Mouse (Mus musculus) stomach, postnatal 0 days (tissue): ENCODE results near the gene 4933427I04Rik. TPM values are rescaled to one million over a fixed set of nuclear protein-coding genes. Genes with fewer than 3 reads are reported as not detected.

Source experiments
- ATAC-seq: fragments of 200-750 bp; cut with Nextera tagmentation; 2 replicates; pipeline ENCODE4 v1.8.0; 2017; ENCODE audit not compliant: low FRiP score, low TSS enrichment
- DNase-seq: peaks from one replicate; pipeline ENCODE4 v3.0.0-alpha.2; 2016; ENCODE audit warnings: low spot score
- H3K27ac ChIP-seq: fragments of 300-500 bp; sonication (generic); replicated peaks from 2 replicates; pipeline ENCODE4 v1.5.1; 2014; ENCODE audit warnings: mild to moderate bottlenecking, control low read depth
- H3K27me3 ChIP-seq: fragments of 300-500 bp; sonication (generic); 2 replicates; pipeline ENCODE4 v1.6.1; 2014; ENCODE audit warnings: low read length; ENCODE audit not compliant: control insufficient read depth, insufficient read depth
- H3K36me3 ChIP-seq: fragments of 300-500 bp; sonication (generic); 2 replicates; pipeline ENCODE4 v1.6.1; 2014; ENCODE audit warnings: low read length, mixed read lengths; ENCODE audit not compliant: control insufficient read depth, insufficient read depth
- H3K4me1 ChIP-seq: fragments of 300-500 bp; sonication (generic); replicated peaks from 2 replicates; pipeline ENCODE4 v1.6.1; 2014; ENCODE audit warnings: antibody characterized with exemption; ENCODE audit not compliant: control insufficient read depth, insufficient read depth
- H3K4me2 ChIP-seq: fragments of 300-500 bp; sonication (generic); replicated peaks from 2 replicates; pipeline ENCODE4 v1.6.1; 2014; ENCODE audit warnings: low read depth, mild to moderate bottlenecking, control low read depth, moderate library complexity
- H3K4me3 ChIP-seq: fragments of 300-500 bp; sonication (generic); 2 replicates; pipeline ENCODE4 v1.5.1; 2014; ENCODE audit warnings: low read depth, low read length, control low read depth
- H3K9ac ChIP-seq: fragments of 300-500 bp; sonication (generic); 2 replicates; pipeline ENCODE4 v1.6.1; 2014; ENCODE audit warnings: mild to moderate bottlenecking, low read length, control low read depth, mixed read lengths
- H3K9me3 ChIP-seq: fragments of 300-500 bp; sonication (generic); 2 replicates; pipeline ENCODE4 v1.6.1; 2016; ENCODE audit warnings: low read length; ENCODE audit not compliant: control insufficient read depth
- CTCF ChIP-seq: IDR thresholded peaks from 2 replicates; pipeline ENCODE4 v1.5.1; 2016; ENCODE audit warnings: antibody characterized with exemption, low read depth, mild to moderate bottlenecking, moderate library complexity
- EP300 ChIP-seq: optimal IDR thresholded peaks from 2 replicates; pipeline ENCODE3; 2016; ENCODE audit warnings: antibody characterized with exemption
- WGBS: fragments of 180-500 bp; shearing (Covaris S2); extraction: QIAGEN DNeasy Blood & Tissue Kit; methylation state at CpG from one replicate; pipeline ENCODE4 v1.1.7; 2014; 5-methylcytosine and 5-hydroxymethylcytosine counted together
- polyA plus RNA-seq: library from polyadenylated mRNA; unstranded; fragments of >200 nt; fragmentation: Nextera tagmentation; extraction: Ambion mirVana; gene quantifications from 2 replicates; pipeline ENCODE4 v1.2.1, GENCODE M21; 2015

The 4933427I04Rik gene
- not detected in 2 replicates for polyA plus RNA-seq

DNA sequence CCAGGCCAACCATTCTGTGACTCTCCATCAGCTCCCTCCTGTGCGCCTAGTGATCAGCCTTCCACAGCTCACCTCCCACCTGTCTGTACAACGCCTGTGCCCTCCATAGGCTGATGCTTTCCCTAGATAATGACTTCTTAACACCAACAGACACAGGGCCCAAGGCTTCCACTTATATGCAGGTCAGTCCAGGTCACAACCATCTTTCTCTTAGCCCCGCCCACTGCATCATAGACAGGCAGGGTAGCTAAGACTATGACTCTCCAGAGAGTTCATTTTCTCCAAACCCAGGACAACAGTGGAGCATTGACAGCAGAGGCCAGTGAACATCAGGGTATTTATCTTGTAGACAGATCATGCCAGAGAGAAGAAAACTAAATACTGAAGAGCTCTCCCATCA is at the start of gene 4933427I04Rik:
TSS of gene 4933427I04Rik (plus strand) at position 301 of the 400 bp plus-strand sequence.
- WGBS: 85% methylated on average over 3 of the region's 3 CpGs
- TF ChIP-seq CTCF (no peak), EP300 (no peak)
- Histone ChIP-seq H3K4me2 (no peak within 1 kb of the TSS), H3K36me3 (no peaks in the 10 kb centered on the region), H3K4me3 (no peak within 1 kb of the TSS), H3K9me3 (no peaks in the 10 kb centered on the region), H3K27me3 (no peaks in the 10 kb centered on the region), H3K27ac (no peak within 1 kb of the TSS), H3K9ac (no peak within 1 kb of the TSS), H3K4me1 (no peaks in the 10 kb centered on the region)
- no peak for ATAC-seq
- DNase-seq: no peak

DNA sequence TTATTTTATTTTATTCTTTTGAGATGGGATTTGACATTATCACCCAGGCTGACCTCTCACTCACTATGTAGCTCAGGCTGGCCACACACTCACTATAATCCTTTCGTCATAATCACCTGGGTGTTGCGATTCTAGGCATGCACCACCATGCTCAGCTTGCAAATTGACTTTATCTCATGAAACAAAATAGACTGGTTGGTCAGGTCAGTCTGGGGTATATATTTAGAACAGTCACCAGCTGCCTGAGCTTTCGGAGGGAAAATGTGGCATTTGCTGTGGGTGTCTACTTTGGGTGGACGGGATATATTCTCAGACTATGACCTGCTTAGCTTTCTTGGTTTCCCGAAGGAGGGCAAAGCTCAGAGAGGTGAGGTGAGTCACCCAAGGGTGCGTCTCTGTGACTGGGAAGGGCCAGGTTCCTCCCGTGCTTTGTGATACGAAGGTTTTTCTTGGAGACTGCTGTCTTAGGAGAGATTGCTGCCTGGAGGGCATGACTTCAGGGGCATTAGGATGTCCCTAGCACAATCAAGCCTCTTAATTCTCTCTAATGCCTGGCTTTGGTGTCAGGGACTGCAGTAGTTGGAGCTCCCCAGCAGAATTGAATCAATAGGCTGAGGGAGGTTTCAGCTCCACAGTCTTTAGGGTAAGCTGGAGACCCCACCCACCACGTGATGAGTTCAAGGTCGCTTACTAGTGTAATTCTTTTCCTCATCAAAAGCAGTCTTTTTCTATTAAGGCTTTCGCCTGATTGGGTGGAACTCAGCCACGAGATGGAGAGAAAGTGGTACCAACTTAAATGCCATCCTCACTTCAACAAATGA is 48.8 kb upstream of the 4933427I04Rik start:
- no peak overlapping the region for H3K9ac ChIP-seq
- WGBS: 55% methylated on average over 12 of the region's 12 CpGs

DNA sequence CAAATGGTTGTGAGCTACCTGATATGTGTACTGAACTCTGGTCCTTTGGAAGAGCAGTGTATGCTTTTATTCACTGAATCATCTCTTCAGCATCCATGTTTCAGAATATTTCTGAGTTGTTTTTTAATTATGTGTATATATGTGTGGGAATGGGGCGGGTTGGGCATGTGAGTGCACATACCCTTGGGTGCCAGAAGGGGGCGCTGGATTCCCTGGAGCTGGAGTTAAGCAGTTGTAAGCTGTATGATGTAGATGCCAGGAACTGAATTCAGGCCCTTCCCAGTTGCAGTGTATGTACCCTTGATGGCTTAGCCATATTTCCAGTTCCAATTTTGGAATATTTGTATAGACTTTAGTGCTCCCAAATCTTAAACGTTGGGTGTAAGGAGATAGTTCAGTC is 47.0 kb upstream of the 4933427I04Rik start:
- WGBS: 82% methylated on average over 3 of the region's 3 CpGs
- H3K4me3 ChIP-seq: no peak overlapping the region
- no peaks in the 10 kb centered on the region for H3K36me3 ChIP-seq
- ATAC-seq (no peak), DNase-seq (no peak)
- H3K4me1 ChIP-seq: no peaks in the 10 kb centered on the region
- no peak overlapping the region for H3K27ac ChIP-seq
- no peaks in the 10 kb centered on the region for H3K27me3 ChIP-seq
- H3K4me2 ChIP-seq: no peak overlapping the region
- no peaks in the 10 kb centered on the region for H3K9me3 ChIP-seq
- H3K9ac ChIP-seq: no peak overlapping the region
- peak; percentile 39 for TF ChIP-seq CTCF
- no peak for TF ChIP-seq EP300

More for the DNA sequence above, 48.8 kb upstream of the 4933427I04Rik start:
- H3K4me1 ChIP-seq: no peaks in the 10 kb centered on the region
- no peaks in the 10 kb centered on the region for H3K27me3 ChIP-seq
- peak; percentile 74 for DNase-seq
- ATAC-seq: peak; percentile 96
- H3K4me3 ChIP-seq: no peak overlapping the region
- TF ChIP-seq EP300 (no peak), CTCF (no peak)
- peak overlapping the region; percentile 65 for H3K27ac ChIP-seq
- H3K36me3 ChIP-seq: no peaks in the 10 kb centered on the region
- no peak overlapping the region for H3K4me2 ChIP-seq
- H3K9me3 ChIP-seq: no peaks in the 10 kb centered on the region

DNA sequence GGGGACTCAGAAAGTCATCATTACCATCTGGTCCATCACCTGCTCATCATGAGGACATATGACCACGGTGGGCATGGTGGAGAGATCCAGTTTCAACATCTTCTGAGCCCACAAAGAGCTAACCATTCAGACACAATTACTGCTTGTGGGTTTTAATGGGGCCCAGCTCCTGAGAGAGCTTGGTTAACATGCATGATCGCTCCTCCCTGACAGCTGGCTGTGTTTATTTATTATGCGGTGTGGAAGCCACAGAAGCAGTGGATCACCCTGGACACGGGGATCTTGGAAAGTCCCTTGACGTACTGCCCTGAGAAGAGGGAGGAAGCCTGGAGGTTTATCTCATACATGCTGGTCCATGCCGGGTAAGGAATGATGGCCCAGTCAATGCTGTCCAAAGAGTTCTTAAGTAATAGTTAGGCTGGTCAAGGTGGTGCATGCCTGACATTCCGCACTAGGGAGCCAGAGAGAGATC is 45.4 kb upstream of the 4933427I04Rik start:
- H3K36me3 ChIP-seq: no peaks in the 10 kb centered on the region
- H3K9ac ChIP-seq: no peak overlapping the region
- H3K4me2 ChIP-seq: no peak overlapping the region
- 55% methylated on average over 7 of the region's 7 CpGs for WGBS
- H3K27ac ChIP-seq: no peak overlapping the region
- TF ChIP-seq CTCF (no peak), EP300 (no peak)
- DNase-seq (no peak), ATAC-seq (no peak)
- no peaks in the 10 kb centered on the region for H3K27me3 ChIP-seq
- no peaks in the 10 kb centered on the region for H3K9me3 ChIP-seq
- H3K4me1 ChIP-seq: no peaks in the 10 kb centered on the region
- no peak overlapping the region for H3K4me3 ChIP-seq

DNA sequence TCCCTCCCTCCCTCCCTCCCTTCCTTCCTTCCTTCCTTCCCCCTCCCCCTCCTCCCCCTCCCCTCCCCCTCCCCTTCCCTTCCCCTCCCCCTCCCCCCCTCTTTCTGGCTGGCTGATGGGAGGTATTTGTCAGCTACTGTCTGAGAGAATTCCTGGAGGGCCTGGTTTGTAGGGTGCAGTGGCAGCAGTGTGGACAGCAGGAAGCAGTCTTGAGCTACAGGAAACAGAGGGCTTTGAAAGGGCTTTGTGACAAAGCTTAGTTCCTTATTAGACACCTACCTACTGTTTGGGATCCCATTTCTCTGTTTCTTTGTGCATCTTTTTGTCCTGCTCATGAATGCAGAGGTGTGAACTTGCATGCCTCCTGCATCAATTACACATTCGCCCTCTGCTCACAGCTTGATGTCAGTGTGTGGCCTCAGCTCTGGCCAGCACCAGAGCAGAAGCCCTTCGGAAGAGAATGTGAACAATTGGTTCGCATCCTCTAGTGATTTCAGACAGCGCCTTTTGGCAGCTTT is 40.3 kb upstream of the 4933427I04Rik start:
- H3K9ac ChIP-seq: no peak overlapping the region
- no peaks in the 10 kb centered on the region for H3K36me3 ChIP-seq
- H3K4me1 ChIP-seq: no peaks in the 10 kb centered on the region
- TF ChIP-seq CTCF: peak; percentile 76
- TF ChIP-seq EP300: no peak
- ATAC-seq (no peak), DNase-seq (peak; percentile 27)
- no peak overlapping the region for H3K27ac ChIP-seq
- 60% methylated on average over 4 of the region's 4 CpGs for WGBS
- H3K4me3 ChIP-seq: no peak overlapping the region
- no peaks in the 10 kb centered on the region for H3K27me3 ChIP-seq
- no peak overlapping the region for H3K4me2 ChIP-seq
- no peaks in the 10 kb centered on the region for H3K9me3 ChIP-seq

DNA sequence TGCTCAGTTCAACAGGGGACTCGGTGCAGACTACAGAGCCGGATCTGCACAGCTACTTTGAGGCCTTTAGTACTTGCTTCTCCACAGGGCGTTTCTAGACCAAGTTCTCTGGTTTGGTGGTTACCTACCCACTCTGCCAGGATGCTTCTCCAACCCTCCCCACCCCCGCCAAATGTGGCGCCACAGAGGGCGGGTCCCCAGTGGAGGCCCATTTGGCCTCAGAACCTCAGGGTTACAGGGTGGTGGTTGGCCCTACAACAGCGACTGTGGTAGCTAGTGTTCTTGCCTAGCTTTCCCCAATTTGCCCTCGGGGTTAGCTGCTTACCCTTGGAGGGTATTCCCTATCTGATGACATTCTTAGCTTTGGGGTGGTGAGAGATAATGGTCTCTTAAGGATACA is 17.4 kb upstream of the 4933427I04Rik start:
- no peak for ATAC-seq
- no peak for DNase-seq
- 0 out of 2 replicates have a peak, but pooled peaks cover 3% of the 10 kb centered on the region for H3K9me3 ChIP-seq
- WGBS: 87% methylated on average over 8 of the region's 8 CpGs
- TF ChIP-seq CTCF: no peak
- no peak for TF ChIP-seq EP300
- H3K4me3 ChIP-seq: no peak overlapping the region
- H3K36me3 ChIP-seq: no peaks in the 10 kb centered on the region
- no peak overlapping the region for H3K9ac ChIP-seq
- no peaks in the 10 kb centered on the region for H3K27me3 ChIP-seq
- no peak overlapping the region for H3K27ac ChIP-seq
- H3K4me2 ChIP-seq: no peak overlapping the region
- H3K4me1 ChIP-seq: no peaks in the 10 kb centered on the region
